Mouse (Mus musculus): ENCODE results near the gene Pld2. TPM values are rescaled to one million over a fixed set of nuclear protein-coding genes. Genes with fewer than 3 reads are reported as not detected.
"Not testable (repeated sequence)": the region's sequence is repeated elsewhere in the genome, so short reads cannot be mapped to it uniquely, and the experiment has no call there.

The Pld2 gene
- polyA plus RNA-seq, 1 experiment from 2014 or later: 4.7 TPM

DNA sequence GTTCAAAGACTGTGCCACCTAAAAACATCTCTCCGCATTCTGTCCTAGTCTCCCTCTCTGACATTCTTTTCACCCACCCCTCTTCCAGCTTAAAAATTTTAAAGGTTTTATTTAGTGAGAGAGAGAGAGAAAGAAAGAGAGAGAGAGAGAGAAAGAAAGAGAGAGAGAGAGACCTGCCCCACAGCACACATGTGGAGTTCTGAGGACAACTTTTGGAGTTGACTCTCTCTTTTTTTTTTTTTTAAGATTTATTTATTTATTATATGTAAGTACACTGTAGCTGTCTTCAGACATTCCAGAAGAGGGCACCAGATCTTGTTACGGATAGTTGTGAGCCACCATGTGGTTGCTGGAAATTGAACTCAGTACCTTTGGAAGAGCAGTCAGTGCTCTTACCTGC, 8.8 kb upstream of the Pld2 start:
- 73% methylated on average over 2 of the region's 2 CpGs for WGBS
- H3K4me1 ChIP-seq; ATAC-seq (ENCODE audit: low FRiP score, low read depth): not testable (repeated sequence)

GRCm38 (mm10) chr11:70532839-70533238, 7.0 kb upstream of the Pld2 start, which contains the start of gene Gm40193:
Gene Gm40193, minus strand, starts transcription at chr11:70532939.
- H3K27me3 ChIP-seq (replicated peaks): no peaks in the 10 kb centered on the region
- WGBS: 84% methylated on average over 6 of the region's 6 CpGs
- no peak within 1 kb of the TSS for H3K9ac ChIP-seq
- H3K9me3 ChIP-seq: no peaks in the 10 kb centered on the region
- no peak within 1 kb of the TSS for H3K4me3 ChIP-seq
- peaks cover 15% of the 10 kb centered on the region for H3K36me3 ChIP-seq
- no peak for ATAC-seq (ENCODE audit: low FRiP score, low read depth)
- H3K4me2 ChIP-seq (replicated peaks): no peak within 1 kb of the TSS
- H3K4me1 ChIP-seq: no peaks in the 10 kb centered on the region
- H3K27ac ChIP-seq: no peak within 1 kb of the TSS

More for the DNA sequence above, 8.8 kb upstream of the Pld2 start:
- not testable (repeated sequence) for H3K27ac ChIP-seq; H3K4me3 ChIP-seq; H3K27me3 ChIP-seq (replicated peaks); H3K4me2 ChIP-seq (replicated peaks); H3K9me3 ChIP-seq; H3K9ac ChIP-seq
- peaks cover 31% of the 10 kb centered on the region for H3K36me3 ChIP-seq

DNA sequence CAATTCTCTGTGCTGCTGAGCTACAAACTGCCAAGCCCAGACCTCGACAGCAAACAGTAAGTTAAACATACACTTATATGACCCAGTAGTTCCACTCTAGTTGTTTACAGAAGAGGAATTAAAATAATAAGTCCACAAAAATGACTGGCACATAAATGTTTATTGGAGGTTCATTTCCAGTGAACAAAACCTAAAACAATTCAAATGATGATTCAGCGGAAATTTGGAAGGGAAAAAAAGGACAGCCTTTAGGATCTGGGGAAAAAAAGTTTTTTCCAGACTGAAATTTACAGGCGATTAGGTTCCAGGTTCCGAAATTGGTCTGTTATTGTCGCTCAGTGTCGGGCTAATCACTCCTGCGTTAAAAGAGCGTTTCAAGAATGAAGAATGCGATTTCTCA, 441 bp upstream of the Pld2 start:
- Histone ChIP-seq H3K9me3 (no peaks in the 10 kb centered on the region), H3K4me1 (peaks cover 10% of the 10 kb centered on the region), H3K27ac (no peak overlapping the region), H3K9ac (no peak overlapping the region), H3K4me3 (peak overlapping the region; percentile 56; the same call in 1 of the 2 replicates), H3K27me3 (replicated peaks) (peaks cover 23% of the 10 kb centered on the region), H3K4me2 (replicated peaks) (peak overlapping the region; percentile 91), H3K36me3 (no peaks in the 10 kb centered on the region)
- no peak for ATAC-seq (ENCODE audit: low FRiP score, low read depth)
- 19% methylated on average over 9 of the region's 9 CpGs for WGBS

DNA sequence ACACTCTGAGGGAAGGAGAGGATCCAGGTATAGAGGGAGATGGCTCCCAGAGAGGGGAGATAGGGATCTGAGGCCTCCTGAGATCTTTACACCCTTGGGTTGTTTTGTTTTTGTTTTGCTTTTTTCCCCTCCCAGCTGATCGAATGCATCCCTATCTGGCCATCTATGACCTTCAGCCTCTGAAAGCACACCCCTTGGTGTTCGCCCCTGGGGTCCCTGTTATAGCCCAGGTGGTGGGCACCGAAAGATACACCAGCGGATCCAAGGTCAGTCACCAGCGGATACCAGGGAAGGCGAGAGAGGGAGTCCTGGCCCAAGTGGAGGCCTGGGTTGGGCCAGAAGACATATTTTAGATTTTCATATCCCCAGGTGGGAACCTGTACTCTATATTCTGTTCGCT, 1.1 kb downstream of the Pld2 start:
- H3K4me3 ChIP-seq: no peak overlapping the region
- 86% methylated on average over 7 of the region's 7 CpGs for WGBS
- no peak overlapping the region for H3K9ac ChIP-seq

DNA sequence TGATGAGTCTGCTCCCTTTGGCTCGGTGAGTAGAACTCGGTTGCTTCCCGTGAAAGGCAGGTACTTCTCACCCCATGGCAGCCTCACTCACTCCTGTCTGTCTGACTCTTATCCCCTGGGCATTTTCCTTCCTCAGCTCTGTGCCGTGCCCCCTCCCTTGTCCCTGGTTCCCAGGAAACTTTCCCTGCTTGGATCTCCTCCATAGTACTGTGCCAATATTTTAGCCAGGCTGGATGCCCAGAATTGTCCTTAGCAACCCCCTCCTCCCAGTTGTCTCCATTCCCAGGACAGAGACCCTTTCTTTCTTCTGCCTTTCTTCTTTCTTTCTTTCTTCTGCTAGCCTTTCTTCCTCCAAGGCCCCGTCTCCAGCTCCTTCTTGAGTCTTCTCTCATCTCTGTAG, 1.6 kb downstream of the Pld2 start:
- no peak overlapping the region for H3K4me3 ChIP-seq
- H3K36me3 ChIP-seq: no peaks in the 10 kb centered on the region
- no peaks in the 10 kb centered on the region for H3K9me3 ChIP-seq
- WGBS: 72% methylated on average over 5 of the region's 5 CpGs
- H3K4me2 ChIP-seq (replicated peaks): no peak overlapping the region
- H3K27me3 ChIP-seq (replicated peaks): peaks cover 23% of the 10 kb centered on the region
- H3K4me1 ChIP-seq: peaks cover 10% of the 10 kb centered on the region
- no peak overlapping the region for H3K27ac ChIP-seq
- no peak overlapping the region for H3K9ac ChIP-seq
- no peak for ATAC-seq (ENCODE audit: low FRiP score, low read depth)

More for the DNA sequence above, 1.1 kb downstream of the Pld2 start:
- Histone ChIP-seq H3K4me2 (replicated peaks) (peak overlapping the region; percentile 91), H3K27ac (no peak overlapping the region), H3K27me3 (replicated peaks) (peaks cover 23% of the 10 kb centered on the region), H3K4me1 (peaks cover 10% of the 10 kb centered on the region), H3K9me3 (no peaks in the 10 kb centered on the region), H3K36me3 (no peaks in the 10 kb centered on the region)
- no peak for ATAC-seq (ENCODE audit: low FRiP score, low read depth)

DNA sequence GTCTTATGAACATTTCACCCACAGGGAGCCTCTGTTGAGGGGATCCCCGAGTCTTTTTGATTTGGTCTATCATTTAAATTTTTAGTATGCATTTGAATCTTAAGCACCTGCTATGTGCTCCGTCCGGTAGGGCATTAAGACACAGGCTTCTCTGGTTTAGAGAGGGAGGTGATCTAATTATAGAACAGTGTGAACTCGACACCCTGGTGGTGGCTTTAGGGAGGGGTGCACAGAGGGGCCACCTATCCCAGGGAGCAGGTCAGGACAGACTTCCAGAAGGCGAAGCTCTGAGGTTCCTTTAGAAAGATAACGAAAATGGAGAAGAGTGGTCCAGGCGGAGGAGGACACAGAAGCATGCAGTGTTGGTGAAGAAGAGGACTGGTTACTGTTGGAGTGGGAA, 4.6 kb downstream of the Pld2 start:
- H3K27me3 ChIP-seq (replicated peaks): peaks cover 23% of the 10 kb centered on the region
- 77% methylated on average over 7 of the region's 7 CpGs for WGBS

GRCm38 (mm10) chr11:70551526-70551925, 11.7 kb downstream of the Pld2 start:
- Histone ChIP-seq H3K27ac (no peak overlapping the region), H3K27me3 (replicated peaks) (no peaks in the 10 kb centered on the region), H3K4me1 (peaks cover 6% of the 10 kb centered on the region; the same call in 1 of the 2 replicates), H3K4me2 (replicated peaks) (no peak overlapping the region), H3K9me3 (no peaks in the 10 kb centered on the region), H3K4me3 (no peak overlapping the region), H3K36me3 (no peaks in the 10 kb centered on the region), H3K9ac (no peak overlapping the region)
- WGBS: 83% methylated on average over 8 of the region's 8 CpGs
- no peak for ATAC-seq (ENCODE audit: low FRiP score, low read depth)

More for the DNA sequence above, 4.6 kb downstream of the Pld2 start:
- Histone ChIP-seq H3K4me3 (no peak overlapping the region), H3K9ac (no peak overlapping the region), H3K9me3 (no peaks in the 10 kb centered on the region), H3K27ac (no peak overlapping the region), H3K4me2 (replicated peaks) (no peak overlapping the region), H3K4me1 (peaks cover 10% of the 10 kb centered on the region), H3K36me3 (no peaks in the 10 kb centered on the region)
- ATAC-seq (ENCODE audit: low FRiP score, low read depth): no peak

GRCm38 (mm10) chr11:70553940-70554339, 14.1 kb downstream of the Pld2 start:
- WGBS: 28% methylated on average over 7 of the region's 7 CpGs
- H3K4me1 ChIP-seq: peaks cover 6% of the 10 kb centered on the region; the same call in 1 of the 2 replicates

GRCm38 (mm10) chr11:70557545-70557944, 17.7 kb downstream of the Pld2 start:
- Histone ChIP-seq H3K27me3 (replicated peaks) (no peaks in the 10 kb centered on the region), H3K9me3 (no peaks in the 10 kb centered on the region), H3K4me3 (no peak overlapping the region), H3K4me1 (peaks cover 11% of the 10 kb centered on the region; the same call in 1 of the 2 replicates), H3K36me3 (no peaks in the 10 kb centered on the region), H3K4me2 (replicated peaks) (no peak overlapping the region), H3K9ac (no peak overlapping the region), H3K27ac (no peak overlapping the region)
- no peak for ATAC-seq (ENCODE audit: low FRiP score, low read depth)
- 93% methylated on average over 9 of the region's 9 CpGs for WGBS

More at GRCm38 (mm10) chr11:70553940-70554339, 14.1 kb downstream of the Pld2 start:
- no peaks in the 10 kb centered on the region for H3K27me3 ChIP-seq (replicated peaks)
- H3K4me2 ChIP-seq (replicated peaks): no peak overlapping the region
- no peaks in the 10 kb centered on the region for H3K36me3 ChIP-seq
- ATAC-seq (ENCODE audit: low FRiP score, low read depth): no peak
- no peak overlapping the region for H3K9ac ChIP-seq
- H3K4me3 ChIP-seq: no peak overlapping the region
- no peak overlapping the region for H3K27ac ChIP-seq
- H3K9me3 ChIP-seq: no peaks in the 10 kb centered on the region

DNA sequence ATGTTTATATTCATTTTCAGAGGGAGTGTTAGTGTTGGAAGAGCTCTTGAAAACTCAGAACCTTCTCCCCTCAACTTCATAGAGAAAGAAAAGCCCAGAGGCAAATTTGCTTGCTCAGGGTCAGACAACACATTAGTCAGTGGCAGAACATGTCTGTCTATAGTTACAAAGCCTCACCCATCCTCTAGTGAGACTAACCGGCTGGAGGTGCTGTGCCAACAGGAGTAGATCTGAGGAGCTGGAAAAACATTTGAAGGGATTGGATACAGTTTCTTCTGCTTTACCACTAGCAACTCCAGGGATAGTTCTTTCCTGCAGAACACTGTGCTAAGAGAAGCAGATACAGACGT, 22.0 kb downstream of the Pld2 start:
- peak overlapping the region; percentile 80; the same call in 1 of the 2 replicates for H3K9ac ChIP-seq
- ATAC-seq (ENCODE audit: low FRiP score, low read depth): peak; percentile 18; the same call in 1 of the 2 replicates
- 3% methylated on average over 2 of the region's 2 CpGs for WGBS

GRCm38 (mm10) chr11:70562287-70562994, 22.6 kb downstream of the Pld2 start, which contains the start of gene Mink1:
Gene Mink1, plus strand, starts transcription at chr11:70562881.
- Histone ChIP-seq H3K4me3 (peak within 1 kb of the TSS; percentile 83), H3K36me3 (no peaks in the 10 kb centered on the region), H3K9ac (peak within 1 kb of the TSS; percentile 80), H3K4me2 (replicated peaks) (peak within 1 kb of the TSS; percentile 97), H3K27ac (peak within 1 kb of the TSS; percentile 13; the same call in 1 of the 2 replicates), H3K4me1 (peaks cover 38% of the 10 kb centered on the region), H3K9me3 (no peaks in the 10 kb centered on the region), H3K27me3 (replicated peaks) (no peaks in the 10 kb centered on the region)
- WGBS: under 1% methylated on average over 54 of the region's 57 CpGs
- ATAC-seq (ENCODE audit: low FRiP score, low read depth): peak; percentile 89

More for the DNA sequence above, 22.0 kb downstream of the Pld2 start:
- Histone ChIP-seq H3K27ac (0 out of 2 replicates have a peak overlapping the region, but pooled peaks have one; percentile 6), H3K27me3 (replicated peaks) (no peaks in the 10 kb centered on the region), H3K4me2 (replicated peaks) (peak overlapping the region; percentile 97), H3K9me3 (no peaks in the 10 kb centered on the region), H3K4me1 (peaks cover 35% of the 10 kb centered on the region), H3K4me3 (peak overlapping the region; percentile 83), H3K36me3 (no peaks in the 10 kb centered on the region)

- Histone ChIP-seq H3K4me3 (peak overlapping the region; percentile 83), H3K4me2 (replicated peaks) (peak overlapping the region; percentile 97), H3K9ac (peak overlapping the region; percentile 80), H3K27ac (0 out of 2 replicates have a peak overlapping the region, but pooled peaks have one; percentile 13), H3K27me3 (replicated peaks) (no peaks in the 10 kb centered on the region), H3K9me3 (no peaks in the 10 kb centered on the region), H3K36me3 (0 out of 2 replicates have a peak, but pooled peaks cover 2% of the 10 kb centered on the region), H3K4me1 (peaks cover 38% of the 10 kb centered on the region)
- 0% methylated on average over 31 of the region's 31 CpGs for WGBS
- ATAC-seq (ENCODE audit: low FRiP score, low read depth): no peak; the same call in 1 of the 2 replicates
Observed at GRCm38 (mm10) chr11:70562995-70563469, 23.2 kb downstream of the Pld2 start.

All from neural tube, embryonic 12.5 days (tissue).